Mouse (Mus musculus) CH12.LX (cell line): ENCODE measurements around the gene Creb5. TPM values are rescaled to one million over a fixed set of nuclear protein-coding genes. Genes with fewer than 3 reads are reported as not detected.

Experiments
- DNase-seq: peaks from one replicate; pipeline ENCODE4 v3.0.0-alpha.2; 2013; ENCODE audit errors: extremely low read depth
- H3K27ac ChIP-seq: 2 replicates; pipeline ENCODE4 v1.5.1; 2012; ENCODE audit warnings: low read depth, mild to moderate bottlenecking, control low read depth, moderate library complexity; ENCODE audit not compliant: insufficient read depth
- H3K27me3 ChIP-seq: replicated peaks from 2 replicates; pipeline ENCODE3; 2012; ENCODE audit warnings: inconsistent platforms
- H3K36me3 ChIP-seq, 2 experiments: replicated peaks in 1 of 2; 2 replicates each; pipeline versions ENCODE3 to v1.6.1; 2012; ENCODE audit warnings: inconsistent platforms in 1 of 2, low read length in 1 of 2, mild to moderate bottlenecking in 1 of 2, mixed read lengths in 1 of 2, moderate library complexity in 1 of 2; ENCODE audit not compliant: control insufficient read depth in 1 of 2, insufficient read depth in 1 of 2
- H3K4me1 ChIP-seq, 2 experiments: 2 replicates each; pipeline ENCODE4 v1.6.1; 2012; ENCODE audit warnings: inconsistent platforms in 1 of 2, moderate library complexity in 1 of 2; ENCODE audit not compliant: insufficient read depth in 2 of 2, control insufficient read depth in 1 of 2
- H3K4me2 ChIP-seq: 2 replicates; pipeline ENCODE4 v1.6.1; 2012; ENCODE audit warnings: low read depth, mild to moderate bottlenecking, control low read depth; ENCODE audit not compliant: poor library complexity, insufficient read depth, severe bottlenecking
- H3K4me3 ChIP-seq, 3 experiments: fragments of 150-350 bp in 1 of 3; sonication (generic) in 1 of 3; replicated peaks in 1 of 3; 2 replicates each; pipeline versions ENCODE3 to v1.5.1; 2011 to 2012; ENCODE audit warnings: low read depth in 2 of 3, low read length in 2 of 3, mild to moderate bottlenecking in 2 of 3, moderate library complexity in 2 of 3, control low read depth in 1 of 3, improper control_type of control experiment in 1 of 3, inconsistent platforms in 1 of 3, mixed read lengths in 1 of 3; ENCODE audit not compliant: poor library complexity in 1 of 3
- H3K79me2 ChIP-seq: replicated peaks from 2 replicates; pipeline ENCODE4 v1.6.1; 2012; ENCODE audit warnings: mild to moderate bottlenecking, moderate library complexity; ENCODE audit not compliant: control insufficient read depth, poor library complexity, insufficient read depth, severe bottlenecking; ENCODE audit errors: extremely low read depth
- H3K9ac ChIP-seq: 2 replicates; pipeline ENCODE4 v1.6.1; 2012; ENCODE audit warnings: low read depth, mild to moderate bottlenecking, control low read depth, moderate library complexity; ENCODE audit not compliant: insufficient read depth
- H3K9me3 ChIP-seq: replicated peaks from 2 replicates; pipeline ENCODE3; 2012; ENCODE audit warnings: low read length, inconsistent platforms, mixed read lengths
- CHD1 ChIP-seq: IDR thresholded peaks from 2 replicates; pipeline ENCODE4 v1.6.1; 2012; ENCODE audit warnings: low read depth, low read length, improper control_type of control experiment, inconsistent platforms
- CHD2 ChIP-seq: IDR thresholded peaks from 2 replicates; pipeline ENCODE4 v1.6.1; 2011; ENCODE audit warnings: low read length, improper control_type of control experiment
- E2F4 ChIP-seq: IDR thresholded peaks from 2 replicates; pipeline ENCODE4 v1.6.1; 2011; ENCODE audit warnings: low read depth, low read length, improper control_type of control experiment; ENCODE audit not compliant: insufficient replicate concordance
- ELF1 ChIP-seq: IDR thresholded peaks from 2 replicates; pipeline ENCODE4 v1.6.1; 2014; ENCODE audit warnings: low read depth, mild to moderate bottlenecking, inconsistent platforms, low read length, improper control_type of control experiment
- EP300 ChIP-seq: IDR thresholded peaks from 2 replicates; pipeline ENCODE4 v1.6.1; 2011; ENCODE audit warnings: low read length, improper control_type of control experiment
- ETS1 ChIP-seq: conservative IDR thresholded peaks from 2 replicates; pipeline ENCODE4 v1.6.1; 2012; ENCODE audit warnings: low read depth, mild to moderate bottlenecking, inconsistent platforms, low read length, improper control_type of control experiment, moderate library complexity
- GABPA ChIP-seq: IDR thresholded peaks from 2 replicates; pipeline ENCODE4 v1.6.1; 2012; ENCODE audit warnings: low read depth, low read length, improper control_type of control experiment, inconsistent platforms; ENCODE audit not compliant: insufficient replicate concordance
- IRF4 ChIP-seq: IDR thresholded peaks from 2 replicates; pipeline ENCODE4 v1.6.1; 2014; ENCODE audit warnings: low read depth, mild to moderate bottlenecking, inconsistent platforms, low read length, improper control_type of control experiment
- JUND ChIP-seq: conservative IDR thresholded peaks from 2 replicates; pipeline ENCODE4 v1.6.1; 2011; ENCODE audit warnings: low read depth, low read length, improper control_type of control experiment
- KAT2A ChIP-seq: IDR thresholded peaks from 2 replicates; pipeline ENCODE4 v1.6.1; 2012; ENCODE audit warnings: low read length, improper control_type of control experiment, inconsistent platforms; ENCODE audit not compliant: insufficient replicate concordance
- MAFK ChIP-seq: IDR thresholded peaks from 2 replicates; pipeline ENCODE4 v1.6.1; 2011; ENCODE audit warnings: low read length, improper control_type of control experiment; ENCODE audit not compliant: insufficient replicate concordance
- MAX ChIP-seq: IDR thresholded peaks from 2 replicates; pipeline ENCODE4 v1.6.1; 2011; ENCODE audit warnings: low read length, improper control_type of control experiment
- MAZ ChIP-seq: IDR thresholded peaks from 2 replicates; pipeline ENCODE4 v1.6.1; 2012; ENCODE audit warnings: low read depth, mild to moderate bottlenecking, inconsistent platforms, low read length, improper control_type of control experiment, moderate library complexity
- MEF2A ChIP-seq: IDR thresholded peaks from 2 replicates; pipeline ENCODE4 v1.6.1; 2014; ENCODE audit warnings: low read depth, mild to moderate bottlenecking, inconsistent platforms, low read length, improper control_type of control experiment, borderline replicate concordance
- MXI1 ChIP-seq: IDR thresholded peaks from 2 replicates; pipeline ENCODE4 v1.6.1; 2011; ENCODE audit warnings: mild to moderate bottlenecking, low read depth, low read length, improper control_type of control experiment
- NELFE ChIP-seq: IDR thresholded peaks from 2 replicates; pipeline ENCODE4 v1.6.1; 2011; ENCODE audit warnings: low read depth, low read length, improper control_type of control experiment
- NRF1 ChIP-seq: IDR thresholded peaks from 2 replicates; pipeline ENCODE4 v1.6.1; 2014; ENCODE audit warnings: low read depth, mild to moderate bottlenecking, inconsistent platforms, low read length, improper control_type of control experiment, moderate library complexity
- PAX5 ChIP-seq: IDR thresholded peaks from 2 replicates; pipeline ENCODE4 v1.6.1; 2012; ENCODE audit warnings: low read length, inconsistent platforms, mixed read lengths
- POLR2A ChIP-seq: IDR thresholded peaks from 2 replicates; pipeline ENCODE4 v1.6.1; 2011; ENCODE audit warnings: low read depth, mild to moderate bottlenecking, improper control_type of control experiment, low read length
- RCOR1 ChIP-seq: conservative IDR thresholded peaks from 2 replicates; pipeline ENCODE4 v1.6.1; 2012; ENCODE audit warnings: low read depth, mild to moderate bottlenecking, inconsistent platforms, low read length, improper control_type of control experiment
- SIN3A ChIP-seq: IDR thresholded peaks from 2 replicates; pipeline ENCODE4 v1.6.1; 2012; ENCODE audit warnings: low read length, improper control_type of control experiment, inconsistent platforms
- SMC3 ChIP-seq: IDR thresholded peaks from 2 replicates; pipeline ENCODE4 v1.6.1; 2011; ENCODE audit warnings: low read depth, low read length, improper control_type of control experiment
- TBP ChIP-seq: conservative IDR thresholded peaks from 2 replicates; pipeline ENCODE4 v1.6.1; 2011; ENCODE audit warnings: low read depth, low read length, improper control_type of control experiment
- TCF12 ChIP-seq: IDR thresholded peaks from 2 replicates; pipeline ENCODE4 v1.6.1; 2014; ENCODE audit warnings: low read depth, mild to moderate bottlenecking, inconsistent platforms, low read length, improper control_type of control experiment
- UBTF ChIP-seq: IDR thresholded peaks from 2 replicates; pipeline ENCODE4 v1.6.1; 2012; ENCODE audit warnings: low read depth, mild to moderate bottlenecking, inconsistent platforms, low read length, improper control_type of control experiment, moderate library complexity
- ZC3H11A ChIP-seq: IDR thresholded peaks from 2 replicates; pipeline ENCODE4 v1.6.1; 2012; ENCODE audit warnings: low read depth, mild to moderate bottlenecking, inconsistent platforms, low read length, improper control_type of control experiment
- ZKSCAN1 ChIP-seq: IDR thresholded peaks from 2 replicates; pipeline ENCODE4 v1.6.1; 2012; ENCODE audit warnings: low read depth, inconsistent platforms, low read length, improper control_type of control experiment, borderline replicate concordance
- ZMIZ1 ChIP-seq: IDR thresholded peaks from 2 replicates; pipeline ENCODE4 v1.6.1; 2012; ENCODE audit warnings: low read depth, mild to moderate bottlenecking, inconsistent platforms, low read length, improper control_type of control experiment
- ZNF384 ChIP-seq: IDR thresholded peaks from 2 replicates; pipeline ENCODE4 v1.6.1; 2012; ENCODE audit warnings: low read depth, low read length, improper control_type of control experiment, inconsistent platforms
- dilution Hi-C: fragments of 300-500 bp; cut with MboI; formaldehyde crosslinking; loops from 2 replicates; pipeline ENCODE4 v1.14.3; 2020; ENCODE audit warnings: low sequenced_read_pairs; ENCODE audit not compliant: extremely low pct_unique_long_range_greater_than_20kb, extremely low pct_ligation_motif_present
- in situ Hi-C: fragments of 300-500 bp; cut with MboI; formaldehyde crosslinking; loops from 3 replicates; pipeline ENCODE4 v1.14.3; 2019; ENCODE audit warnings: low sequenced_read_pairs, low pct_ligation_motif_present, low pct_unique_long_range_greater_than_20kb, mixed read lengths
- polyA plus RNA-seq: library from polyadenylated mRNA; unstranded; fragments of >175 nt; gene quantifications from 2 replicates; pipeline ENCODE4 v1.2.1, GENCODE M21; 2012; ENCODE audit warnings: low read depth; ENCODE audit not compliant: insufficient read length
- total RNA-seq, 2 experiments: library from RNA; depleted of rRNA; stranded (reverse); fragments of 300-350 nt in 1 of 2; fragments of >200 nt in 1 of 2; gene quantifications; 2 replicates each; pipeline ENCODE4 v1.2.3; 2012 to 2014

Gene Creb5
- total and polyA plus RNA-seq, 3 experiments, result 0.68 to 2.1 (median 0.86) TPM

GRCm38 (mm10) chr6:53472751-53473150 is 185.7 kb downstream of the Creb5 start:
- H3K4me3 ChIP-seq, result no peak overlapping the region
- H3K9me3 ChIP-seq, result no peaks in the 10 kb centered on the region
- H3K79me2 ChIP-seq, result no peaks in the 10 kb centered on the region
- H3K9ac ChIP-seq, result no peak overlapping the region
- no peak overlapping the region for H3K27ac ChIP-seq
- H3K36me3 ChIP-seq, result no peaks in the 10 kb centered on the region
- no peaks in the 10 kb centered on the region for H3K27me3 ChIP-seq
- TF ChIP-seq ETS1 (no peak), SMC3 (no peak), GABPA (no peak), UBTF (no peak), NRF1 (no peak), ZMIZ1 (no peak), TBP (no peak), JUND (no peak), CHD2 (no peak), ZKSCAN1 (no peak), EP300 (no peak), MAFK (no peak), MXI1 (no peak), MAX (no peak), TCF12 (no peak), ZNF384 (no peak), POLR2A (no peak), MEF2A (no peak), SIN3A (no peak), CHD1 (no peak)
- H3K4me2 ChIP-seq, result no peak overlapping the region
- H3K4me1 ChIP-seq, result no peaks in the 10 kb centered on the region
- no peak for DNase-seq
- in situ Hi-C loops, result no loop called here
- dilution Hi-C loops, result no loop called here

GRCm38 (mm10) chr6:53477501-53477900 is 190.4 kb downstream of the Creb5 start:
- dilution Hi-C loops (no loop called here), in situ Hi-C loops (no loop called here)
- no peak overlapping the region for H3K4me3 ChIP-seq
- no peaks in the 10 kb centered on the region for H3K9me3 ChIP-seq
- H3K27ac ChIP-seq, result no peak overlapping the region
- TF ChIP-seq E2F4 (no peak), ETS1 (no peak), MAZ (no peak), PAX5 (no peak), ELF1 (no peak), KAT2A (no peak), SIN3A (no peak), RCOR1 (no peak), POLR2A (no peak), ZMIZ1 (no peak), MAFK (no peak), MEF2A (no peak), UBTF (no peak), TCF12 (no peak), MXI1 (no peak), IRF4 (no peak), ZC3H11A (no peak), NELFE (no peak)
- no peak for DNase-seq
- no peaks in the 10 kb centered on the region for H3K79me2 ChIP-seq
- H3K36me3 ChIP-seq, result no peaks in the 10 kb centered on the region
- H3K9ac ChIP-seq, result no peak overlapping the region
- no peaks in the 10 kb centered on the region for H3K27me3 ChIP-seq
- H3K4me1 ChIP-seq, result no peaks in the 10 kb centered on the region
- H3K4me2 ChIP-seq, result no peak overlapping the region
